Mouse (Mus musculus): ENCODE measurements around the gene Ppm1b.

Ppm1b gene

DNA sequence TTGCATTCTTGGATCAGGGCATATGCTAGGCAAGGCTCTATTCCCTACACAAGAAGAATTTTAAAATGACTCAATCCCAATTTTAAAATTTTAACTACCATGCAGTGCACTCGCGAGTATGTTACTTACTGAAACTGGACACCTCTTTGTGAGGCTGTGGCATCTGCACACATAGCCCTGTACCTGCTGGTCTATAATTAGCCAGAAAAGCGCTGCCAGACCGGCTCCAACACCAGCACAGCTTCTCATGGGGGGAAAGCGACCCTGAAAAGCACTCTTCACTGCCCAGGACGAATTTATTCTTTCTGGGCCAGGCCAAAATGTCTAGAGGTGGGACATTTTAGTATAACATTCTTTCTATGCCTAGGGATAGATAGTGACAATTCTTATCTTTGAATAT is 114.1 kb downstream of the Ppm1b start:
- DNase-seq (ENCODE audit: low spot score in 2 of 2): no peak

DNA sequence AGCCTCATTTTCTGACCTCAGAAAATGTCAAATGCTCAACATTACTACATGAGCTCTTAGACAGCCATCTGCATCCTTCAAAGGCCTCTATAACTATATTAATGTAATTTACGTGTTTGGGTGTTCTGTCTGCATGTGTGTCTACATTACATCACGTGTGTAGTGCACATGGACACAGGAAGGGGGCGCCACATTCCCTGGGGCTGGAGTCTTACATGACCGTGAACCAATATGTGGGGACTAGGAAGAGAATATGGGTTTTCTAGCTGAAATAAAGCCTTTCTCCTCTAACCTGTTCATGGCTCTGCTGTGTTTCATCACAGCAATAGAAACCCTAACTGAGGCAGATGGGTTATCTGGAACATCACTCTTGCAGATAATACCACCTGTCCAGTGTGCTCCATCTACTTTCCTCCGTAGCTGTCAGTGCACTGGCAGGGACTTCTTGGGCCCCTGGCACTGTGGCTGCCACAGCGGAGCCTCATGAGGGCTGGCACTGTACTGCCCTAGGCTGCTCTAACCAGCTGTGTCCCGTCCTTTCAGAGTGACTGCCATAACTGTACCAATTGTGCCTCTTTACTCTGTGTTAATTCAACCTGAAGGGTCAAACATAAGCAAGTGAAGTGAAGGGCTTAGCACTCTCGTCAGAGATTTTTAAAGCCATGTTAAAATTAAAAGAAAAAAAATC is 114.7 kb downstream of the Ppm1b start:
- DNase-seq (ENCODE audit: low spot score in 2 of 2): no peak

DNA sequence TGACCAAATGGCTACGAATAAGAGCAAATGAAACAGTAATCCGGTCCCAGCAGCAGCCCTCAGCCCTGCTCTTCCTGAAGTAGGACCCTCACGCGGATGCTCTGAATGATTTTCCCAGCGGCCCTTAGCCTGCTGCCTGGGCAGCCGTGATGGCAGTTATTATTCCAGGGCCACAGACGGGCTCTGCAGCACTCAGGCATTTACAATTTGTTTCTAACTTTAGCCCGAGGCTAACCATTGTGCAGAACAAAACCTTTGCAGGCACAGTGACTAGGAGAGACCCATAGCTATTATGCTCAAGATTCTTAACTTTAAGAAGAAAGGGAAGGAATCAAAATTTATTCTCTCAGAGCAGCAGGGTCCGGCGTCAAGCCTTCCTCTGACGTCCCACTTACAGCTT is 115.8 kb downstream of the Ppm1b start:
- DNase-seq (ENCODE audit: low spot score in 2 of 2): no peak

DNA sequence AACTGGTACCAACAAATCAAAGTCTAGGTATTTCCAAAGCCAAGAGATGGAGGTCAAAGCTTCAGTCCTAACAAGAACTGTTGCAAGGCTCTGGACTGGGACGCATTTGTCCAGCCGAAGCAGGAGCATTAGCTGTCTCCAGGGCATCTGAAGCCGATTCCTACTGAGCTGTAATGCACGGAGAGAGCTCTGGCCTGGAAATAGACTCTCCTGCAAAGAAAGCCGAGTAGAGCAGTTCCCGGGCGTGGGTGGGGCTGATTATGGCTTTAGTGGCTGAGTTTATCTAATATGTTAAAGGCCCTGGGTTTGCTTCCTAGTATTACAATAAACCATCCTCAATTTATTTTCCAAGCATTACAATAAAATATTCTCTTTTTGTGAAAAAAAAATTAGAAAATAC is 116.7 kb downstream of the Ppm1b start:
- no peak for DNase-seq (ENCODE audit: low spot score in 2 of 2)
